Mouse (Mus musculus) layer of hippocampus, adult 2 months (tissue): ENCODE results near the gene Eif2b4. TPM values are rescaled to one million over a fixed set of nuclear protein-coding genes. Genes with fewer than 3 reads are reported as not detected.

ENCODE experiments used
- DNase-seq, 2 experiments: peaks; one replicate each; pipeline ENCODE4 v3.0.0; 2022; ENCODE audit warnings: low spot score in 2 of 2
- H3K27ac ChIP-seq: fragments of 200-600 bp; 2 replicates; pipeline ENCODE4 v1.8.1; 2022
- H3K4me3 ChIP-seq: fragments of 200-600 bp; 2 replicates; pipeline ENCODE4 v1.8.1; 2022; ENCODE audit warnings: mild to moderate bottlenecking
- CTCF ChIP-seq: fragments of 200-600 bp; conservative IDR thresholded peaks from 2 replicates; pipeline ENCODE4 v1.8.1; 2022; ENCODE audit warnings: antibody characterized with exemption, mild to moderate bottlenecking, moderate library complexity
- total RNA-seq, 2 experiments: library from RNA; stranded (reverse); gene quantifications; 2 replicates each; pipeline ENCODE4 v1.2.3; 2021

Eif2b4 gene
- total RNA-seq, 2 experiments from 2014 or later = 39.6 to 54.0 TPM

GRCm38 (mm10) chr5:31179301-31179765 is 13.9 kb downstream of the Eif2b4 start:
- DNase-seq = no peak
- TF ChIP-seq CTCF = peak; percentile 22
- Histone ChIP-seq H3K27ac (peak overlapping the region; percentile 98), H3K4me3 (peak overlapping the region; percentile 62)

- H3K4me3 ChIP-seq = no peak overlapping the region
- TF ChIP-seq CTCF = no peak
- no peak for DNase-seq
- no peak overlapping the region for H3K27ac ChIP-seq
Observed at GRCm38 (mm10) chr5:31168630-31169029, 24.6 kb downstream of the Eif2b4 start.

- Histone ChIP-seq H3K27ac (no peak overlapping the region), H3K4me3 (no peak overlapping the region)
- DNase-seq = no peak
- no peak for TF ChIP-seq CTCF
Observed at GRCm38 (mm10) chr5:31164878-31165277, 28.4 kb downstream of the Eif2b4 start.

GRCm38 (mm10) chr5:31162462-31162861 is 30.8 kb downstream of the Eif2b4 start:
- no peak overlapping the region for H3K4me3 ChIP-seq
- no peak for TF ChIP-seq CTCF
- DNase-seq = no peak
- no peak overlapping the region for H3K27ac ChIP-seq

GRCm38 (mm10) chr5:31154152-31154553 is 39.1 kb downstream of the Eif2b4 start, which contains the start of gene Mpv17:
Gene Mpv17, minus strand, starts transcription at chr5:31154251.
- peak; percentile 76 to 82 for DNase-seq
- H3K4me3 ChIP-seq = peak within 1 kb of the TSS; percentile 83
- TF ChIP-seq CTCF = no peak
- H3K27ac ChIP-seq = peak within 1 kb of the TSS; percentile 94

GRCm38 (mm10) chr5:31153516-31154151 is 39.6 kb downstream of the Eif2b4 start:
- peak in 1 of 2 experiments; percentile 30 for DNase-seq

GRCm38 (mm10) chr5:31151746-31152145 is 41.5 kb downstream of the Eif2b4 start:
- TF ChIP-seq CTCF = peak; percentile 27
- no peak for DNase-seq
- Histone ChIP-seq H3K4me3 (no peak overlapping the region), H3K27ac (no peak overlapping the region)

More at GRCm38 (mm10) chr5:31153516-31154151, 39.6 kb downstream of the Eif2b4 start:
- no peak for TF ChIP-seq CTCF
- Histone ChIP-seq H3K27ac (peak overlapping the region; percentile 94), H3K4me3 (peak overlapping the region; percentile 83)

GRCm38 (mm10) chr5:31149781-31150180 is 43.4 kb downstream of the Eif2b4 start:
- no peak overlapping the region for H3K4me3 ChIP-seq
- no peak overlapping the region for H3K27ac ChIP-seq
- TF ChIP-seq CTCF = no peak
- DNase-seq = no peak

- TF ChIP-seq CTCF = no peak
- no peak for DNase-seq
- Histone ChIP-seq H3K4me3 (no peak overlapping the region), H3K27ac (no peak overlapping the region)
Observed at GRCm38 (mm10) chr5:31138968-31139425, 54.2 kb downstream of the Eif2b4 start.

GRCm38 (mm10) chr5:31138241-31138967 is 54.8 kb downstream of the Eif2b4 start, which contains the start of gene Ucn:
Gene Ucn, minus strand, starts transcription at chr5:31138829.
- DNase-seq = no peak
- no peak within 1 kb of the TSS for H3K27ac ChIP-seq
- H3K4me3 ChIP-seq = peak within 1 kb of the TSS; percentile 46
- no peak for TF ChIP-seq CTCF

- no peak for TF ChIP-seq CTCF
- peak overlapping the region; percentile 46 for H3K4me3 ChIP-seq
Observed at GRCm38 (mm10) chr5:31137658-31138057, 55.6 kb downstream of the Eif2b4 start.

More at GRCm38 (mm10) chr5:31137658-31138057, 55.6 kb downstream of the Eif2b4 start:
- no peak for DNase-seq
- H3K27ac ChIP-seq = no peak overlapping the region

Other genes starting within 250 kb of the Eif2b4 start
- 10 to 100 TPM; 15.5 to 16.7 TPM for gene Cgref1, start 247.8 kb downstream of the Eif2b4 start, total RNA-seq
- 100 to 1,000 TPM; 132 to 145 TPM for gene Preb, start 233.1 kb downstream of the Eif2b4 start, total RNA-seq
- under 1 TPM; 0.10 to 0.20 TPM for gene Tcf23, start 224.8 kb downstream of the Eif2b4 start, total RNA-seq
- gene Atraid, start 145.1 kb downstream of the Eif2b4 start, total RNA-seq = 10 to 100 TPM; 73.4 to 78.8 TPM
- gene Slc5a6, start 144.5 kb downstream of the Eif2b4 start, total RNA-seq = 10 to 100 TPM; 15.0 to 16.1 TPM
- 10 to 100 TPM; 17.1 to 21.6 TPM for gene Cad, start 138.7 kb downstream of the Eif2b4 start, total RNA-seq
- gene Dnajc5g, start 87.1 kb downstream of the Eif2b4 start, total RNA-seq = not detected
- gene Slc30a3, start 85.2 kb downstream of the Eif2b4 start, total RNA-seq = 10 to 100 TPM; 89.6 to 92.2 TPM
- not detected for gene Trim54, start 76.7 kb downstream of the Eif2b4 start, total RNA-seq
- not detected for gene Ucn, start 54.6 kb downstream of the Eif2b4 start, total RNA-seq
- 10 to 100 TPM; 58.8 to 61.3 TPM for gene Mpv17, start 39.2 kb downstream of the Eif2b4 start, total RNA-seq
- gene Gm29609, start 13.5 kb downstream of the Eif2b4 start, total RNA-seq = 1 to 10 TPM; 3.5 to 4.0 TPM
- 10 to 100 TPM; 63.1 to 67.8 TPM for gene Gtf3c2, start 13.3 kb downstream of the Eif2b4 start, total RNA-seq
- gene Snx17, start 203 bp downstream of the Eif2b4 start, total RNA-seq = 10 to 100 TPM; 80.9 to 81.5 TPM
- 10 to 100 TPM; 29.3 to 29.5 TPM for gene Zfp513, start 8.9 kb upstream of the Eif2b4 start, total RNA-seq
- 10 to 100 TPM; 71.3 to 74.8 TPM for gene Ppm1g, start 27.3 kb upstream of the Eif2b4 start, total RNA-seq
- gene Nrbp1, start 47.4 kb upstream of the Eif2b4 start, total RNA-seq = 10 to 100 TPM; 81.2 to 89.4 TPM
- under 1 TPM in 1 of 2 experiments, not detected in 1; 0.74 TPM for gene Gm9970, start 47.8 kb upstream of the Eif2b4 start, total RNA-seq
- 1 to 10 TPM; 3.2 to 4.0 TPM for gene Krtcap3, start 58.3 kb upstream of the Eif2b4 start, total RNA-seq
- gene Ift172, start 97.7 kb upstream of the Eif2b4 start, total RNA-seq = 10 to 100 TPM; 80.9 to 96.8 TPM
- 100 to 1,000 TPM; 180 to 215 TPM for gene Fndc4, start 102.7 kb upstream of the Eif2b4 start, total RNA-seq
- not detected for gene Gckr, start 104.0 kb upstream of the Eif2b4 start, total RNA-seq